Mouse (Mus musculus): ENCODE results near the gene Ppm1m. TPM values are rescaled to one million over a fixed set of nuclear protein-coding genes. Genes with fewer than 3 reads are reported as not detected.

Ppm1m gene
- polyA plus RNA-seq, 1 experiment from 2014 or later = 26.9 TPM

- 83% methylated on average over 6 of the region's 6 CpGs for WGBS
- ATAC-seq (ENCODE audit: low FRiP score) = no peak
- peaks cover 17% of the 10 kb centered on the region for H3K36me3 ChIP-seq (ENCODE audit: control insufficient read depth, insufficient read depth, low read length)
These were observed 34.4 kb upstream of the Ppm1m start for GRCm38 (mm10) chr9:106233953-106234352.

GRCm38 (mm10) chr9:106232956-106233355 is 33.4 kb upstream of the Ppm1m start:
- Histone ChIP-seq H3K27me3 (ENCODE audit: control insufficient read depth, insufficient read depth, low read length) (no peaks in the 10 kb centered on the region), H3K27ac (ENCODE audit: low read depth, low read length) (no peak overlapping the region), H3K4me3 (ENCODE audit: low read depth, low read length) (no peak overlapping the region), H3K4me2 (no peak overlapping the region), H3K4me1 (ENCODE audit: control insufficient read depth, insufficient read depth, low read length) (no peaks in the 10 kb centered on the region), H3K9ac (ENCODE audit: low read length) (no peak overlapping the region), H3K36me3 (ENCODE audit: control insufficient read depth, insufficient read depth, low read length) (peaks cover 14% of the 10 kb centered on the region), H3K9me3 (ENCODE audit: control insufficient read depth, low read length) (no peaks in the 10 kb centered on the region)
- 93% methylated on average over 3 of the region's 3 CpGs for WGBS
- ATAC-seq (ENCODE audit: low FRiP score) = no peak
- DNase-seq (ENCODE audit: low spot score, missing footprints) = no peak

More at GRCm38 (mm10) chr9:106233953-106234352, 34.4 kb upstream of the Ppm1m start:
- DNase-seq (ENCODE audit: low spot score, missing footprints) = no peak
- Histone ChIP-seq H3K4me3 (ENCODE audit: low read depth, low read length) (no peak overlapping the region), H3K27me3 (ENCODE audit: control insufficient read depth, insufficient read depth, low read length) (no peaks in the 10 kb centered on the region), H3K9ac (ENCODE audit: low read length) (no peak overlapping the region), H3K9me3 (ENCODE audit: control insufficient read depth, low read length) (no peaks in the 10 kb centered on the region), H3K4me1 (ENCODE audit: control insufficient read depth, insufficient read depth, low read length) (no peaks in the 10 kb centered on the region), H3K27ac (ENCODE audit: low read depth, low read length) (no peak overlapping the region), H3K4me2 (no peak overlapping the region)

DNA sequence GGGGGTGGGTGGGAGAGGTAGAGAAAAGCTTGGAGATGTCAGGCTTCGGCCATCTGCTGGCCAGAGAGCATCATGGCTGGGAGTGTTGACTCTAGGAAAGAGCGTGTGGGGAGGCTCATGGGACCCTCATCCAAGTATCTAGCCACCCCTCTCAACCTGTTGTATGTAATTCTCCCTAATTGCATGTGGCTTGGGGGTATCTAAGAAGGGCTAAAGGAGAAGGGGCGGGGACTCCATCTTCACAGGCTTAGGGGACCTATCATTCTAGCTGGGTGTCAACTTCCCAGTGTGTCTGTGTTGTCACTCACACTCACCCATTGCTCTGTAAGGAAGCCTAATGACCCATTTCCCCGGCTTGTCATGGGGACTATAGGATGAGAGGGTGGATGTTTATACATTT is 32.3 kb upstream of the Ppm1m start:
- 88% methylated on average over 4 of the region's 4 CpGs for WGBS
- ATAC-seq (ENCODE audit: low FRiP score) (no peak), DNase-seq (ENCODE audit: low spot score, missing footprints) (no peak)
- no peak overlapping the region for H3K4me3 ChIP-seq (ENCODE audit: low read depth, low read length)
- H3K4me1 ChIP-seq (ENCODE audit: control insufficient read depth, insufficient read depth, low read length) = no peaks in the 10 kb centered on the region
- no peaks in the 10 kb centered on the region for H3K9me3 ChIP-seq (ENCODE audit: control insufficient read depth, low read length)
- H3K4me2 ChIP-seq = no peak overlapping the region
- H3K27me3 ChIP-seq (ENCODE audit: control insufficient read depth, insufficient read depth, low read length) = no peaks in the 10 kb centered on the region
- H3K9ac ChIP-seq (ENCODE audit: low read length) = no peak overlapping the region
- no peak overlapping the region for H3K27ac ChIP-seq (ENCODE audit: low read depth, low read length)
- peaks cover 14% of the 10 kb centered on the region for H3K36me3 ChIP-seq (ENCODE audit: control insufficient read depth, insufficient read depth, low read length)

DNA sequence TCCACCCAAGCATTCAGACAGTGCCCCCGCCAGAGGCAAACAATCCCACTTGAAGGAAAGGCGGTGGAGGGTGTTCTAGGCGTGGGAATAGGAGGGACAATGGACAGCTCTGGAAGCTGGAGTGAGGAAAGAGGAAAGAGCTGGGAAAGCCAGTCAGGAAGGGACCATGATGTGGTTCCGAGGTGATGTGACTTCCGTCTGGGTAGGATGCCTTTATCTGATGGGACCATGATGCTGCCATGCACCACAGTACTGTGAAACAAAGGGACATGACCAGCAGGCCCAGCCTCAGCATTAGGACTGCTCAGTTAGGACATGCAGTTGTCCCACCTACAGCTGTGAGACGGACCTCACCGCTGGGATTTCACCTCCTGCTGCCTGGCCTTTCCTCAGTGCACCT is 31.7 kb upstream of the Ppm1m start:
- DNase-seq (ENCODE audit: low spot score, missing footprints) (no peak), ATAC-seq (ENCODE audit: low FRiP score) (no peak)
- Histone ChIP-seq H3K9ac (ENCODE audit: low read length) (no peak overlapping the region), H3K4me2 (no peak overlapping the region), H3K27ac (ENCODE audit: low read depth, low read length) (no peak overlapping the region), H3K4me1 (ENCODE audit: control insufficient read depth, insufficient read depth, low read length) (0 out of 2 replicates have a peak, but pooled peaks cover 2% of the 10 kb centered on the region), H3K36me3 (ENCODE audit: control insufficient read depth, insufficient read depth, low read length) (peaks cover 12% of the 10 kb centered on the region; the same call in 1 of the 2 replicates), H3K9me3 (ENCODE audit: control insufficient read depth, low read length) (no peaks in the 10 kb centered on the region), H3K4me3 (ENCODE audit: low read depth, low read length) (no peak overlapping the region), H3K27me3 (ENCODE audit: control insufficient read depth, insufficient read depth, low read length) (no peaks in the 10 kb centered on the region)
- WGBS = 82% methylated on average over 7 of the region's 7 CpGs

DNA sequence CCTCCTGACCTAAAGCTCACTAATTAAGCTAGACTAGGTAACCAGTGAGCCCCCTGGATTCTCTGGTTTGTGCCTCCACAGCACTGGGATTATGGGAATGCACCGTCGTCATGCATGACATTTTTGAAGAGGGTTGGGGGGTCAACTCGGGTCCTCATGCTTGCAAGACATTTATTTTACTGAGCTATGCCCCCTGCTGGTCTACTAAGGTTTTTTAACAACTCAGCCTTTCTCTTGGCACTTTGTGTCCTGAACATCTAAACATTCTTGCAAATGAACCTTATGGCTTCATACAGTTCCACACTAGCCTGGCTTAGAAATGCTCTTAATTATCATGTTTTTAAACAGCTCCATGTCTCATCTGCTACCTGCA is 31.2 kb upstream of the Ppm1m start:
- Histone ChIP-seq H3K4me1 (ENCODE audit: control insufficient read depth, insufficient read depth, low read length) (peaks cover 5% of the 10 kb centered on the region; the same call in 1 of the 2 replicates), H3K36me3 (ENCODE audit: control insufficient read depth, insufficient read depth, low read length) (peaks cover 12% of the 10 kb centered on the region; the same call in 1 of the 2 replicates), H3K4me2 (no peak overlapping the region), H3K9me3 (ENCODE audit: control insufficient read depth, low read length) (no peaks in the 10 kb centered on the region), H3K27me3 (ENCODE audit: control insufficient read depth, insufficient read depth, low read length) (peaks cover 3% of the 10 kb centered on the region; the same call in 1 of the 2 replicates), H3K27ac (ENCODE audit: low read depth, low read length) (no peak overlapping the region), H3K9ac (ENCODE audit: low read length) (no peak overlapping the region), H3K4me3 (ENCODE audit: low read depth, low read length) (no peak overlapping the region)
- 65% methylated on average over 3 of the region's 3 CpGs for WGBS
- ATAC-seq (ENCODE audit: low FRiP score) (no peak), DNase-seq (ENCODE audit: low spot score, missing footprints) (no peak)

- ATAC-seq (ENCODE audit: low FRiP score) (no peak), DNase-seq (ENCODE audit: low spot score, missing footprints) (no peak)
- H3K4me2 ChIP-seq = no peak overlapping the region
- peaks cover 5% of the 10 kb centered on the region; the same call in 1 of the 2 replicates for H3K4me1 ChIP-seq (ENCODE audit: control insufficient read depth, insufficient read depth, low read length)
- no peak overlapping the region for H3K4me3 ChIP-seq (ENCODE audit: low read depth, low read length)
- WGBS = 87% methylated on average over 9 of the region's 9 CpGs
- H3K36me3 ChIP-seq (ENCODE audit: control insufficient read depth, insufficient read depth, low read length) = peaks cover 7% of the 10 kb centered on the region; the same call in 1 of the 2 replicates
- H3K9me3 ChIP-seq (ENCODE audit: control insufficient read depth, low read length) = no peaks in the 10 kb centered on the region
- H3K27ac ChIP-seq (ENCODE audit: low read depth, low read length) = no peak overlapping the region
- H3K27me3 ChIP-seq (ENCODE audit: control insufficient read depth, insufficient read depth, low read length) = peaks cover 6% of the 10 kb centered on the region; the same call in 1 of the 2 replicates
- H3K9ac ChIP-seq (ENCODE audit: low read length) = no peak overlapping the region
These were observed 30.6 kb upstream of the Ppm1m start for GRCm38 (mm10) chr9:106230051-106230733.

GRCm38 (mm10) chr9:106227790-106228429 is 28.4 kb upstream of the Ppm1m start:
- no peak overlapping the region for H3K27ac ChIP-seq (ENCODE audit: low read depth, low read length)
- H3K4me3 ChIP-seq (ENCODE audit: low read depth, low read length) = no peak overlapping the region
- peaks cover 6% of the 10 kb centered on the region; the same call in 1 of the 2 replicates for H3K27me3 ChIP-seq (ENCODE audit: control insufficient read depth, insufficient read depth, low read length)
- WGBS = 70% methylated on average over 8 of the region's 8 CpGs
- peaks cover 1% of the 10 kb centered on the region; the same call in 1 of the 2 replicates for H3K36me3 ChIP-seq (ENCODE audit: control insufficient read depth, insufficient read depth, low read length)
- no peak overlapping the region for H3K9ac ChIP-seq (ENCODE audit: low read length)
- ATAC-seq (ENCODE audit: low FRiP score) = no peak
- no peak for DNase-seq (ENCODE audit: low spot score, missing footprints)
- H3K9me3 ChIP-seq (ENCODE audit: control insufficient read depth, low read length) = no peaks in the 10 kb centered on the region
- peaks cover 5% of the 10 kb centered on the region; the same call in 1 of the 2 replicates for H3K4me1 ChIP-seq (ENCODE audit: control insufficient read depth, insufficient read depth, low read length)
- no peak overlapping the region for H3K4me2 ChIP-seq

GRCm38 (mm10) chr9:106226151-106226682 is 26.7 kb upstream of the Ppm1m start:
- Histone ChIP-seq H3K27me3 (ENCODE audit: control insufficient read depth, insufficient read depth, low read length) (peaks cover 6% of the 10 kb centered on the region; the same call in 1 of the 2 replicates), H3K4me1 (ENCODE audit: control insufficient read depth, insufficient read depth, low read length) (peaks cover 5% of the 10 kb centered on the region; the same call in 1 of the 2 replicates), H3K9me3 (ENCODE audit: control insufficient read depth, low read length) (no peaks in the 10 kb centered on the region), H3K36me3 (ENCODE audit: control insufficient read depth, insufficient read depth, low read length) (no peaks in the 10 kb centered on the region), H3K9ac (ENCODE audit: low read length) (peak overlapping the region; percentile 60), H3K27ac (ENCODE audit: low read depth, low read length) (no peak overlapping the region), H3K4me2 (peak overlapping the region; percentile 65), H3K4me3 (ENCODE audit: low read depth, low read length) (peak overlapping the region; percentile 30)
- DNase-seq (ENCODE audit: low spot score, missing footprints) (peak; percentile 95), ATAC-seq (ENCODE audit: low FRiP score) (peak; percentile 85)
- WGBS = 6% methylated on average over 34 of the region's 34 CpGs
